Mouse (Mus musculus) left cerebral cortex, adult 2 months (tissue): Measurements from ENCODE around the gene Tnnt3. TPM values are rescaled to one million over a fixed set of nuclear protein-coding genes. Genes with fewer than 3 reads are reported as not detected.

Source experiments
- DNase-seq, 2 experiments: peaks; one replicate each; pipeline ENCODE4 v3.0.0; 2021 to 2022; ENCODE audit warnings: low spot score in 2 of 2, mixed read lengths in 1 of 2; ENCODE audit errors: extremely low spot score in 1 of 2
- H3K27ac ChIP-seq: fragments of 200-600 bp; 2 replicates; pipeline ENCODE4 v1.8.1; 2022
- H3K4me3 ChIP-seq: fragments of 200-600 bp; 2 replicates; pipeline ENCODE4 v1.8.1; 2022
- CTCF ChIP-seq: fragments of 200-600 bp; IDR thresholded peaks from 2 replicates; pipeline ENCODE4 v1.8.1; 2022; ENCODE audit warnings: antibody characterized with exemption, mild to moderate bottlenecking, moderate library complexity
- intact Hi-C: fragments of 180-260 bp; cut with DNase I; formaldehyde crosslinking; loops from one replicate; pipeline ENCODE4 v1.15.1; 2025
- total RNA-seq, 2 experiments: library from RNA; stranded (reverse); gene quantifications; 2 replicates each; pipeline ENCODE4 v1.2.3; 2021

Gene Tnnt3
- total RNA-seq, 2 experiments from 2014 or later = not detected

DNA sequence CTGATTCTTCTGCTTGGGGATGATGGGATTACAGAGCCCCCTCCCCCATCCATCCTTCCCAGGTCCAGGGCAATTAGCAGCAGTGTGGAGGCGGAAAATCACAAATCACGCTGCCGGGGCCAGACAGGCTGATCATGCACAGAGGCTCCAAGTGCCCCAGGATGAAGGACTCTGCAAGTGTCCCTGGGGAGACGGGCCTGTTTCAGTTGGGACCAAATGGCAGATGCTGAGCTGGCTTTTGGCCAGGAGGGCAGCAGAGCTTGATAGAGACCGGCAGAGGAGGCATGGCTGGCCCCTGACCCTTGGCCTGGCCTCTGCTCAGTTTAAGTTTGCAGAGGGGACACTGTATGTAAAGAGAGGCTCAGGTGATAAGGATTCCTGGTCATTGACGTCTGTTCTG lies 64.5 kb downstream of the Tnnt3 start:
- intact Hi-C loops = no loop called here
- no peak overlapping the region for H3K27ac ChIP-seq

DNA sequence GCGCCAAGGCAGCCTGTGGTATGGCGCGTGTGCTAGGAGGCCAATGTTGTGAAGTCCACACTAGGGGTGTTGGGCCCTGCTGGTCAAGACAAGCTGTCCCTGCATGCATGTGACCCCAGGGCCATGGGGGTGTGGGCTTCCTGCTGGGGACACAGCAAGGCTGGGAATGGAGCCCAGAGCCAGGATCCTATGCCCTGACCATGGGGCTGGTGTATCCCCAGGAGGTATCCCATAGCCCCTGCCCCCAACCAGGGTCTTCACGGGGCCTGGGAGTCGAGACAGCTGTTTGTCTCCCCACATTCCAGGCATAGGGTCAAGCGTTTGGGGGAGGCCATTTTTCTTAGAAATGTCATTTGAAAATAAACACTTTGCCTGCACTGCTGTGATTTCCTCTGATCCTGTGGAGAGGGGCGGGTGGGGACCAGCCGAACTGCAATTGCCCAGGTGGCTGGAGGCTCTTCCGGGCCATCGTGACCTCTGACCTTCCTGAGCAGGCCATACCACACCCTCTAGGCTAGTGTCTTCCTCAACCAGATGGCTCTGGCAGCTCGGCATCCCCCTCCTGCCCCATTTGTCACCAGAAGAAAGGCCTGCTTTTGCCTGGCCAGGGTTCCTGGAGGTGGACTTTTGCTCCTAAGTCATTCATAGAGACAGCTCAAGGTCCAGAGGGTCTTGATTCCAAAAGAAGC lies 66.5 kb downstream of the Tnnt3 start:
- no peak for DNase-seq
- intact Hi-C loops = no loop called here
- H3K27ac ChIP-seq = no peak overlapping the region
- TF ChIP-seq CTCF = no peak
- no peak overlapping the region for H3K4me3 ChIP-seq

More for the DNA sequence above, 64.5 kb downstream of the Tnnt3 start:
- no peak for DNase-seq
- no peak overlapping the region for H3K4me3 ChIP-seq
- no peak for TF ChIP-seq CTCF

Other genes starting within 250 kb of the Tnnt3 start
- not detected for gene Gm2431, start 240.5 kb upstream of the Tnnt3 start, total RNA-seq
- not detected for gene Gm4559, start 224.5 kb upstream of the Tnnt3 start, total RNA-seq
- not detected for gene Krtap5-1, start 201.7 kb upstream of the Tnnt3 start, total RNA-seq
- gene Krtap5-4, start 195.3 kb upstream of the Tnnt3 start, total RNA-seq = not detected
- 10 to 100 TPM; 31.4 to 36.1 TPM for gene Ifitm10, start 125.1 kb upstream of the Tnnt3 start, total RNA-seq
- gene Gm49369, start 116.2 kb upstream of the Tnnt3 start, total RNA-seq = 1 to 10 TPM; 4.3 to 4.5 TPM
- 100 to 1,000 TPM; 304 TPM for gene Ctsd, start 110.8 kb upstream of the Tnnt3 start, total RNA-seq
- not detected for gene Syt8, start 64.0 kb upstream of the Tnnt3 start, total RNA-seq
- under 1 TPM in 1 of 2 experiments, not detected in 1; 0.50 TPM for gene Tnni2, start 57.0 kb upstream of the Tnnt3 start, total RNA-seq
- gene Lsp1, start 38.0 kb upstream of the Tnnt3 start, total RNA-seq = 1 to 10 TPM; 3.4 to 7.1 TPM
- gene Mrpl23, start 33.9 kb downstream of the Tnnt3 start, total RNA-seq = 1 to 10 TPM; 4.7 to 6.7 TPM
- 100 to 1,000 TPM in 1 of 2 experiments, 10 to 100 TPM in 1; 67.4 to 120 TPM for gene Igf2, start 168.0 kb downstream of the Tnnt3 start, total RNA-seq
- under 1 TPM in 1 of 2 experiments, not detected in 1; 0.11 TPM for gene Gm49394, start 171.1 kb downstream of the Tnnt3 start, total RNA-seq
- gene Ins2, start 244.5 kb downstream of the Tnnt3 start, total RNA-seq = not detected